Mouse (Mus musculus) layer of hippocampus, postnatal 14 days (tissue): ENCODE measurements around the gene Plekha1. TPM values are rescaled to one million over a fixed set of nuclear protein-coding genes. Genes with fewer than 3 reads are reported as not detected.

Experiments
- DNase-seq, 2 experiments: peaks; one replicate each; pipeline ENCODE4 v3.0.0; 2021 to 2022; ENCODE audit warnings: low spot score in 2 of 2, mixed read lengths in 1 of 2
- total RNA-seq, 2 experiments: library from RNA; stranded (reverse); gene quantifications; 2 replicates each; pipeline ENCODE4 v1.2.3; 2021

Plekha1 gene
- total RNA-seq, 2 experiments from 2014 or later, result 103 to 121 TPM

- DNase-seq, result peak in 1 of 2 experiments; percentile 77
Observed at GRCm38 (mm10) chr7:130914693-130915363, 49.3 kb downstream of the Plekha1 start.

- peak in 1 of 2 experiments; percentile 70 for DNase-seq
Observed at GRCm38 (mm10) chr7:130918260-130918659, 52.7 kb downstream of the Plekha1 start.

GRCm38 (mm10) chr7:130922981-130923731, 57.6 kb downstream of the Plekha1 start:
- no peak for DNase-seq

DNA sequence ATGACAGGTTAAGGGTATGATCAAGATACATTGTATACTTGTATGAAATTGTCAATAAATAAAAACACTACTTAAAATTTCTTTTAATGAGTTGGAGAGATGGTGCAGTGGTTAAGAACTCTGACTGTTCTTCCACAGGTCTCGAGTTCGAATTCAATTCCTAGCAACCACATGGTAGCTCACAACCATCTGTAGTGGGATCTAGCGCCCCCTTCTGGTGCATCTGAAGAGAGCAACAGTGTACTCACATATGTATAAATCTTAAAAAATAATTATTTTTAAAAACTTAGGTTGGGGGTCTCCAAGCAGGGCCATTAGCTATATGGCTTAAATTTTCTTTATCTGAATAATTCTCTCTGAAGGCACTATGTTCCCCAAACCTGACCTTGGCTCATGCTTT, 64.8 kb downstream of the Plekha1 start:
- no peak for DNase-seq

DNA sequence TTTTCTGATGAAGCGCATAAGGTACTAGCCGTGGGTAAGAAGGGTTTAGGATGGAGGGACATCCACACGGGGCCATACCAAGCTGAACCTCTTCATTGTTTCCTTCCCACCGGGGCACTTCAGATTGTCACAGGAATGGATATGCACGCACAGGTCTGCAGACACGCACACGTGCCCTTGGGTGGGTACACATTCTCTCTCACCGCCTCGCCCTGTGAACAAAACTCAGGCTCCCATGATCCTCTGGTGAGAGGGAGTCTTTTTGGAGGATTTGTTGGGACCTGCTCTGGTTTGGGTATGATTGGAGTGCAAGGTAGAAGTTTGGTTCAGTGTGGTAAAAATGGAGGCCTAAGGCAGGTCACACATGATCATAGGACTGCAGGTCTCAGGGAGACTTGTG, 67.4 kb downstream of the Plekha1 start:
- DNase-seq, result no peak

DNA sequence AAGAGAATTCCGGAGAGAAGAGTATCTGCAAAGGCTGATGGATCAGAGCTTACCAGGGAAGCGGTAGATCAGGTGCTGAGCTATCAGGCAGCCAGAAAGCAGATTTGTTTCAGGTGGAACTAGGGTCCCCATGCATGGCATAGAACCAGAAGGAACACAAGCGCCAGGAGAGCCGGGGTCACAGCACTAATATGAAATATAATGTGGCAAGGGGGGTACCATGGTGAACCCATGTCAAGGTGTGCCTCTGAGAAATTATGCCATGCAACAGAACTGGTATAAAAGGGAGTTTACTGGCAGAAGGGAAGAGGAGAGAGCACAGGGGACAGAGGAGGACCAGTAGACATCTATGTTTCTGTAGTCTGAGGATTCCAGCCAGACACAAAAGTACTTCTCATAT, 69.1 kb downstream of the Plekha1 start:
- DNase-seq, result no peak

GRCm38 (mm10) chr7:130935421-130935792, 69.9 kb downstream of the Plekha1 start:
- no peak for DNase-seq

DNA sequence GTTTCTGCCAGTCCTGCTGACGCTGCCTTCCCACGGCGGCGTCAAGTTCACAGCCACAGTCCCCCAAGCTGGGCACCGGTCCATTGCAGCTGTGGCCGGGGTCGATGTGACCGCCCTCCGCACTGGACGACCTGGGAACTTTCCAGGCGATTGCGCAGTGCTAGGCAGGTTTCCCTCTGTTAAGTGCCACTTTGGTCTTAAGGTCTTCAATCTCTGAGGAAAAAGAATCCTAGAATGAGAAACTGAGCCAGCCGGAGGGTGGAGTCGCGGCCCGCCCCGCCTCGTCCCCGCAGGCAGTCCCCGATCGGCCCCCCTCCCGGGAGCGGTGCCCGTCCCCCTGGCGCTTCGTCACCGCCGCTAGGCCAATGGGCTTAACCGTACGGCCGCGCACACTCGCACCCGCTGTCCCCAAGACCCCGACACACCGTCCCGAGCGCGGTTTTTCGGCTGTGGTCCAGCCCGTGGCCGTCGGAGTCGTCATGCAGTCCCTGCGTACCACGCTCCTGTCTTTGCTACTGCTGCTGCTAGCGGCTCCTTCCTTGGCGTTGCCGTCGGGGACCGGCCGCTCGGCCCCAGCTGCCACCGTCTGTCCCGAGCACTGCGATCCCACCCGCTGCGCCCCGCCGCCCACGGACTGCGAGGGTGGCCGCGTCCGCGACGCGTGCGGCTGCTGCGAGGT, 70.4 kb downstream of the Plekha1 start, which contains the start of gene Htra1:
Htra1 (plus strand) TSS at position 319 of the 679 bp plus-strand sequence.
- DNase-seq, result peak; percentile 74 to 87

DNA sequence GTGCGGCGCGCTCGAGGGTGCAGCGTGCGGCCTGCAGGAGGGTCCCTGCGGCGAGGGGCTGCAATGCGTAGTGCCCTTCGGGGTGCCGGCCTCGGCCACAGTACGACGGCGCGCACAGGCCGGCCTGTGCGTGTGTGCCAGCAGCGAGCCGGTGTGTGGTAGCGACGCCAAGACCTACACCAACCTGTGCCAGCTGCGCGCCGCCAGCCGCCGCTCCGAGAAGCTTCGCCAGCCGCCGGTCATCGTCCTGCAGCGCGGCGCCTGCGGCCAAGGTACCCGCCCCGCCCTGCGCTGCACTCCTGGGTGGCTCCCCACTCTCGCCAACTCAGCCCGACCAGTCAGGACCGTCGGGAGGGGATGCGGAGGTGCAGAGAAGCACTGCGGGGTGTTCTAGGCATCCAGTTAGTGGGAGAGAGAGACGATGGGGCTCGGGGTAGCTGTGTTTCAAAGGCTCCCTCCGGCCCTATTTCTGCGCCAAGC, 71.0 kb downstream of the Plekha1 start:
- no peak for DNase-seq

DNA sequence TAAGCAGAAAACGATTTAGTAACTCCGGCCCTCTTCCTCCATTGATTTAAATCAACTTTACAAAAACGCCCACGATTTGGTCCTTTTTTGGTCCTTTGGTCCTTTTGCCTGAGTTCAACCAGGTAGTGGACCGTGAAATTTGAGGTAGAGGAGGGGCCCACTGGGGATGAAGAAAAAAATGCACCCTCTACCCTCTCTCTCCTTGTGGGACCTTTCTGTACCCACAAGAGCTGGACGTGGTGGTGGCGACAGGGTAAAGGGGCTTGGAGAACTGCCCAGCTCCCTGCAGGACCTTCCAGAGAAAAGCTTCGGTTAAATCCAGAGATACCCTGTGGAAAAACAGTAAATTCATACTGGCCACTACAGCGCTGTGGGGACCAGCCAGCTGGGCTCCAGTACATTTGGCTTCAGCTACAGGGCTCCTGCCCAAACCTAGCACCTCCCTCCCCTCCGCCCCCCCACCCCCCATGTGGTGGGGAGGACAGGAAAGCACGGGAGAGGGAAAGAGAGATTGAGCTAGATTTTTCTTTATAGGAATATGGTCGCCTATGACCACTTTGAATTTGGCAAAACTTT, 71.8 kb downstream of the Plekha1 start:
- peak in 1 of 2 experiments; percentile 47 for DNase-seq

DNA sequence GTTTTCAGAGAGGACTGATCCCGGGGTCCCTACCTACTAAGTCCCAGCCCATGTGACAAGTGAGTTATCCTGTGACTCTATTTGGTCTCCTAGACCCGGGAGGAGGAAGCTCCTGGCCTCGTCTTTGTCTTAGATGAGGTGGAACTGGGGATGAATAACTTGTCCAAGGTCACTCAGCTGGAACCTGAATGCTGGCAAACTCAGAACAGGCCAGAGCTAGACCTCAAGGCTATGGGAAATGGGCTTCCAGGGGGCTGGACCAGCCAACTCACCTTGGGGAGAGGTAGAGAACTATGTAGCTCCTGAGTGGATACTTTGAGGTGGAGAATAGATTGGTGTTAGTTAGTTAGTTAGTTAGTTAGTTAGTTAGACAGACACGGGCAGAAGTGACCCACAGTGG, 72.4 kb downstream of the Plekha1 start:
- DNase-seq, result no peak

GRCm38 (mm10) chr7:130938896-130939295, 73.3 kb downstream of the Plekha1 start:
- DNase-seq, result no peak

- peak in 1 of 2 experiments; percentile 39 for DNase-seq
Observed at GRCm38 (mm10) chr7:130940733-130941132, 75.2 kb downstream of the Plekha1 start.

DNA sequence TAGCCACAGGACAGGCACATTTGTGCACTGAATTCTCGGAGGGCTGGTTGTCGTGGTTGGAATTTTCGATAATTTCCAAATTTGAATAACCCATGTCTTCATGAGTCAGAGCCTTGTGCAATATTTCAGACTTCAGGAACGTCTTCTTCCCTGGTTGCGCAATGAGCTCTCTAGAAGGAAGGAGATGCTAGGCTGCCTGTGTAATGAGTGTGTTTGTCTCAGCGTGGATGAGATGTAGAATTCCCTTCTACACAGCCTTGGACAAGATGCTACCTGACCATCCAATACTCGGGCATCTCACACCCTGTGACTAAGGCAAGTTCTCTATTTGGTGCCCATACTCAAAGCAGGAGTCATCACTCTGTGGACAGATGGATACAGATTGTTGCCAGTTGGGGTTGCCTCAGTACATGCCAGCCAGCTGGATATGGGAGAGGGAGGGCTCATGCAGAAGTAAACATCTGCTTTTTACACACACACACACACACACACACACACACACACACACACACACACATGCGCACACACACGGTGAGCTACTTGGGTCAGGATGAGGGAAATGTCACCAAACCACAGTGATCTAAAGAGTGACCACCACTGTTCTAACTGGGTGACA, 77.8 kb downstream of the Plekha1 start:
- no peak for DNase-seq

GRCm38 (mm10) chr7:130944766-130945475, 79.4 kb downstream of the Plekha1 start:
- no peak for DNase-seq

DNA sequence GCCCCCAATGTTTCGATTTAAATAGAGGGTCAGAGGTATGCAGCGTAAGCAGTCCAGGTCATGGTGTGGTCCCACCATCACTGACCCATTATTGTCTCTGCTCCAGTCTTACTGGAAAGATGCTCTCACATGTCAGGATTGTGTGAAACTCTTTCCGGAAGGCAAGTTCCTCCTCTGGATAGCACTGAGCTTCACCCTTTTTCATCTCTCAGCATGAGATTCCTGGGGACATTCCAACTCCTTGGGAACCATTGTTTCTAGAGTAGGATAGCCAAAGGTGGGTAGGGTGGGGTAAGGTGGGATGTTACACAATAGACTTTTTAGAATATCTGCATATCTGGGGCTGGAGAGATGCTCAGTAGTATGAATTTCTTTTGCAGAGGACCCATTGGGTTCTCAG, 80.2 kb downstream of the Plekha1 start:
- DNase-seq, result no peak

- no peak for DNase-seq
Observed at GRCm38 (mm10) chr7:130946303-130946702, 80.7 kb downstream of the Plekha1 start.

- DNase-seq, result no peak
Observed at GRCm38 (mm10) chr7:130948563-130949208, 83.1 kb downstream of the Plekha1 start.

GRCm38 (mm10) chr7:130949331-130949751, 83.8 kb downstream of the Plekha1 start:
- DNase-seq, result peak in 1 of 2 experiments; percentile 71

GRCm38 (mm10) chr7:130950482-130950881, 84.9 kb downstream of the Plekha1 start:
- DNase-seq, result no peak
